Mouse (Mus musculus): ENCODE results near the gene Tbxa2r.

The Tbxa2r gene

GRCm38 (mm10) chr10:81328386-81328785, at the start of gene Tbxa2r:
Tbxa2r (plus strand) TSS chr10:81328731.
- DNase-seq (ENCODE audit: low spot score in 2 of 2) = no peak

- no peak for DNase-seq (ENCODE audit: low spot score in 2 of 2)
Observed at GRCm38 (mm10) chr10:81279496-81279895, 49.0 kb upstream of the Tbxa2r start.

DNA sequence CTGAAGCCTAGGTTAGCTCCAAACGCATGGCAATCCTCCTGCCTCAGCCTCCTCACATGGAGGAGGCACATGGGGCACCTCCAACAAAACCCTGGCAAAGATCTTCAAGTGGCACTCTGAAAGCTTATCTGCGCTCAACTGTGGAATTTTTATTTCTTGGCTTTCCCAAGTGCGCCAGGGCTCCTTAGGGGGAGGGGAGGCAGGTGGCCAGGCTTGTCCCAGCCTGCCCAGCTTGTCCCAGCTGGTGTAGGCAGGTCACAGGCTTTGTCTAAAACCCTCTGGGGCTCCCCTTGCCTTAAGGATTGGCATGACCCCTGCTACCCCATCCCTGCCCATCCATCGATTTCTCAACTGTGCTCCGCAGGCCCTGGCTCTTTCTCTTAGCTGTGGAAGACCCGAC, 44.3 kb upstream of the Tbxa2r start:
- DNase-seq (ENCODE audit: low spot score in 2 of 2) = no peak

DNA sequence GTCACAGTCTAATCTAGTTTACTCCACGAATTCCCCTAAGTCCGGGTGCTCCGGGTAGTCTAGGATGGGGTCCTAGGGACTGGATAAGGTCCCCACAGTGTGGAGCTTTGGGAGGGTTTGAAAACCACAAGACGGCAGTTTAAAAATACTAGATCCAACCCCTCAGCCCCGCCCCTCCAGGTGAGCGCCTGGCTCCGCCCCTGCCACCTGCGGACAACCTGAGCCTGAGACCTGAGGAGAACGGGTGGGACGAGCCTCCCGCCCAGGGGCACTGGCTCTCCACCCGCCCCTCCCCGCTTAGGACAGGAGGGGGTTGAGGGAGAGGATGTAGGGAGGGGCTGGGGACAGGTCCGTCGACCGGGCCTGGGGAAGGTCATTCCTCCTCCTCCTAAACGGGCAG, 43.8 kb upstream of the Tbxa2r start:
- DNase-seq (ENCODE audit: low spot score in 2 of 2) = no peak

DNA sequence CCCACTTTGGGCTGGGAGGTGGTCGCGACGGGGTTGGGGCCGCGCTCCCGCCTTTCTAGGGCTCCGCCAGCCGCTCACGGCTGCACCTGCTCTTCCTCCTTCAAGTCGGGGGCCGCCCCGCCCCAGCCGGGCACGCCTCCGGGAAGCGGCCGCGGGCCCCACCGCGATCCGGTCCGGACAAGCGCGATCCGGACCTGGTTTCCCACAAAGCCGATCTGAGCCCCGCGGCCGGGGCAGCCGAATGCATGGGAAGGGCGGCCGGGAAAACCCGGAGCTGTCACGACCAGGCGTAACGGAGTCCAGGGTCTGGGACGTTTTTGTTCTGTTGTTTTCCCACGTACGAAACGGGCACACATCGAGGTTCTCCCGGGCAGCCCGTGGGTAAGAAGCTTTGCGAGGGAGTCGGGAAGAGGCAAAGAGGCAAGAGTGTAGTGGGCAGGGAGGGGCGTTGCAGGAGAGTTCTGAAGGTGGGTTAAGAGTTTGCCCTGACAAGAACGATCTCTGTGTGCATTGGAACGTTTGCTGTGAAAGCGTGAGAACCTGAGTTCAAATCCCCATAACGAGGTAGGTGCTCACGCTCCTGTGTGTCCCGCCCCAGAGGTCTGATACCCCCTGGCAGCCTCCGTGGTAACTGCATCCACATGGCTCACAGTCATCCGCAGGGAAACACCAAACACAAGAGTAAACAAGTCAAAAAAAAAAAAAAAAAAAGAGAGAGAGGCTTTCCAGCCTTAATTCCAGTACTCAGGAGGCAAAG, 42.7 kb upstream of the Tbxa2r start:
- DNase-seq (ENCODE audit: low spot score in 2 of 2) = peak; percentile 83 to 90

- DNase-seq (ENCODE audit: low spot score in 2 of 2) = no peak
Observed at GRCm38 (mm10) chr10:81286586-81286985, 41.9 kb upstream of the Tbxa2r start.

GRCm38 (mm10) chr10:81287513-81288157, 40.9 kb upstream of the Tbxa2r start:
- DNase-seq (ENCODE audit: low spot score in 2 of 2) = peak; percentile 58 to 81

GRCm38 (mm10) chr10:81288601-81289000, 39.9 kb upstream of the Tbxa2r start:
- peak in 1 of 2 experiments; percentile 66 for DNase-seq (ENCODE audit: low spot score in 2 of 2)

DNA sequence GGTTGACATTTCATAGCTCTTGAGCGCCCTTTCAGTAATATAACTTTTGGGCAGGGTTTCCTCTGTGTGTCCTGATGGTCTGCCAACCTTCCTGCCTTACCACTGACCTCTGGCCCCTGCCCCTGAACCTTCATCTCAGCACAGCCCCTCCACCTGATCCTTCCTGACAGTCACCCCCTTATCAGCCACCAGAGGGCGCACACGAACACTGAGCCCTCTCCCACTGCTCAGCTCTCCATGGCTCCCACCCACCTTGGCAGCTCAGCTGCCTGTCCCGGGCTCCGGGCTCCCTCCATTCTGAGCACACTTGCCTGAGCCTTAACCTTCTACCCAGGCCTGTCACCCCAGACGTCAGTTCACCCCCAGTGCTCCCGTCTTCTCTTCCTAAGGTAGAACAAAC, 39.3 kb upstream of the Tbxa2r start:
- DNase-seq (ENCODE audit: low spot score in 2 of 2) = peak in 1 of 2 experiments; percentile 61

DNA sequence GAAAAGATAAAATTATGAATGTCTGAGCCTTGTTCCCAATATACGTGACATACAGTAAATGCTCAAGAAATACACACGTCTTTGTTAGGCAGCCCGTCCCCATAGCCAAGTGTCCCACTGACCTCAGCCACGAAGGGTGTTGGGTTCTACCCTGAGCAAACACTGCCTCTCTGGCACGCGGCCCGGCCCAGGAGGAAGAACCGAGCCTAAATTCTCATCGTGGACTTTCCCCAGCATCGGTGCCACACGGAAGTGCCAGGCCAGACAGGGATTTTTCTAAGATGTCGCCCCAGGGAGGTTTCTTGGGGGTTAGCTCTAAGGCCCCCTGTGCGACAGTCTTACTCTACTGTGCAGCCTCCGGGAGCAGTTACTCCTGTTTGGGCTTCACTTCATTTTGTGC, 38.7 kb upstream of the Tbxa2r start:
- no peak for DNase-seq (ENCODE audit: low spot score in 2 of 2)

- DNase-seq (ENCODE audit: low spot score in 2 of 2) = no peak
Observed at GRCm38 (mm10) chr10:81290698-81291460, 37.7 kb upstream of the Tbxa2r start.

GRCm38 (mm10) chr10:81291511-81292104, 36.9 kb upstream of the Tbxa2r start, which contains the start of gene Tjp3:
Tjp3 (minus strand) TSS chr10:81291581.
- DNase-seq (ENCODE audit: low spot score in 2 of 2) = no peak

DNA sequence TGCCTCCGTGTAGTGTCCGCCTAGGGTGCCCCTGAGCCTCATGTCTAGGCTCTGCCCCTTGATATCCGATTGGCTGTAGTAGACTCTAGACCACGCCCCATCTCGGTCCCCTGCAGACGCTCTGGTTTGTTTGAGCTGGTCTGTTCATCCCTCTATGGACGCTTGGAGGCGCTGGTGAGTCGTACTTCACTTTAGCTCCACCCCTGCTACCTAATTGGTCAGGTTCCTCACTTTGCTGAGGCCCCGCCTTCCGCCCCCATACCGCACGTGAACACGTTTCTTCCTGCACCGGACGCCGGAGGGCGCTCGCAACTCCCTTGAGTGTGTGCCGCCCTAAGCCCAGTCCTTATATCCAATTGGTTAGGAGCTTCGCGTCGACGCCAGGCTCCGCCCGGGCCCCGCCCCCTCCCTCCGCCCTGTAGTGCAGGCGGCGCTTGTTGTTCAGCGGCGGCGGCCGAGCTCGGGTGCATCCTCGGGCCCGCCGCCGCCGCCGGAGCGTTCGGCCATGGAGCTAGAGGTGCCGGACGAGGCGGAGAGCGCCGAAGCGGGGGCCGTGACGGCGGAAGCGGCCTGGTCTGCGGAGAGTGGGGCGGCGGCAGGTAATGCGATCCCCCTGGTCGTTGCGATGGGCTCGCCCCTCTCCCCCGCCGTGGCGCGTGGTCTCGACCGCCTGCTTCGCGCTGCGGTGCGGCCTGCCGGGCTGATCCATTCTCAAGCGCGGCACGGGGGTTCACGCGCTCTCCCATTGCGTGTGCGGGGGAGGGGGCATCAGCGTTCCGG, 35.8 kb upstream of the Tbxa2r start, which contains the start of gene Pip5k1c:
TSS of gene Pip5k1c (plus strand) at position 410 of the 780 bp plus-strand sequence.
- DNase-seq (ENCODE audit: low spot score in 2 of 2) = peak; percentile 99

- DNase-seq (ENCODE audit: low spot score in 2 of 2) = no peak
Observed at GRCm38 (mm10) chr10:81293334-81294030, 35.0 kb upstream of the Tbxa2r start.

- DNase-seq (ENCODE audit: low spot score in 2 of 2) = no peak
Observed at GRCm38 (mm10) chr10:81294442-81294841, 34.1 kb upstream of the Tbxa2r start.

GRCm38 (mm10) chr10:81295185-81295584, 33.3 kb upstream of the Tbxa2r start:
- no peak for DNase-seq (ENCODE audit: low spot score in 2 of 2)

- no peak for DNase-seq (ENCODE audit: low spot score in 2 of 2)
Observed at GRCm38 (mm10) chr10:81297246-81297645, 31.3 kb upstream of the Tbxa2r start.

DNA sequence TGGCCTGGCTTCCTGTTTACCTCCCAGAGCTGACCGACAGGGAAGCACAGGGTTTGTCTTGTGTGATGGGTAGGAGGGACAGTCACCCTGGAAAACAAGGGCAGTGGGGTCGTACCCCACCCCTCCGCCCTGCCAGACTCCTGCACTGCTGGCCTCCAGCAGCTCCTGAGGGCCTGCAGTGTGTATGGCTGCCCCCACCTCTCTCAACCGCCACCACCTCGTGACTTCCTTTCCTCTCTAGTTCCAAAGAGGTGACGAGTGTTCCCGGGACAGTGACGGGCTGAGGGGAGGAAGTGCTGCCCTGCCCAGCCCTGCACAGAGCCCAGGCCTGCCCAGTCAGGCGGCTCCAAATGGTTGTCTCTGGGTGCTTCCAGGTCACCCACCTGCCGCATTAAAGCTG, 30.7 kb upstream of the Tbxa2r start:
- no peak for DNase-seq (ENCODE audit: low spot score in 2 of 2)

- DNase-seq (ENCODE audit: low spot score in 2 of 2) = no peak
Observed at GRCm38 (mm10) chr10:81298369-81299100, 30.0 kb upstream of the Tbxa2r start.

All from spleen, postnatal 14 days (tissue).